Mouse (Mus musculus) lung, postnatal 14 days (tissue): ENCODE data around the gene Popdc3.
A peak's percentile ranks its signal among the peaks of the same experiment; 100 is the strongest.
"Not testable (repeated sequence)": the region's sequence is repeated elsewhere in the genome, so short reads cannot be mapped to it uniquely, and the experiment has no call there.

Experiments
- DNase-seq: peaks from one replicate; pipeline ENCODE4 v3.0.0; 2021

Gene Popdc3

GRCm38 (mm10) chr10:45177798-45178197 lies at the start of gene Popdc3:
TSS of gene Popdc3 (plus strand) at chr10:45178098.
- not testable (repeated sequence) for DNase-seq

GRCm38 (mm10) chr10:45129105-45129504 lies 48.8 kb upstream of the Popdc3 start:
- peak; percentile 26 for DNase-seq

- DNase-seq, result no peak
Observed at GRCm38 (mm10) chr10:45130004-45130403, 47.9 kb upstream of the Popdc3 start.

- peak; percentile 54 for DNase-seq
Observed at GRCm38 (mm10) chr10:45132371-45132770, 45.5 kb upstream of the Popdc3 start.

GRCm38 (mm10) chr10:45136806-45137205 lies 41.1 kb upstream of the Popdc3 start:
- no peak for DNase-seq

- DNase-seq, result no peak
Observed at GRCm38 (mm10) chr10:45139910-45140309, 38.0 kb upstream of the Popdc3 start.

- no peak for DNase-seq
Observed at GRCm38 (mm10) chr10:45140474-45141212, 37.3 kb upstream of the Popdc3 start.

GRCm38 (mm10) chr10:45142359-45142758 lies 35.5 kb upstream of the Popdc3 start:
- no peak for DNase-seq

- DNase-seq, result no peak
Observed at GRCm38 (mm10) chr10:45144038-45144817, 33.7 kb upstream of the Popdc3 start.

- no peak for DNase-seq
Observed at GRCm38 (mm10) chr10:45146821-45147220, 31.1 kb upstream of the Popdc3 start.

- no peak for DNase-seq
Observed at GRCm38 (mm10) chr10:45151137-45151536, 26.8 kb upstream of the Popdc3 start.

- no peak for DNase-seq
Observed at GRCm38 (mm10) chr10:45151771-45152692, 25.9 kb upstream of the Popdc3 start.

GRCm38 (mm10) chr10:45154557-45155060 lies 23.3 kb upstream of the Popdc3 start:
- no peak for DNase-seq

GRCm38 (mm10) chr10:45165851-45166250 lies 12.0 kb upstream of the Popdc3 start:
- no peak for DNase-seq

- no peak for DNase-seq
Observed at GRCm38 (mm10) chr10:45173927-45174326, 4.0 kb upstream of the Popdc3 start.

- DNase-seq, result no peak
Observed at GRCm38 (mm10) chr10:45174345-45174744, 3.6 kb upstream of the Popdc3 start.

- no peak for DNase-seq
Observed at GRCm38 (mm10) chr10:45180677-45181326, 2.9 kb downstream of the Popdc3 start.

GRCm38 (mm10) chr10:45181344-45181743 lies 3.4 kb downstream of the Popdc3 start:
- no peak for DNase-seq

GRCm38 (mm10) chr10:45185457-45185856 lies 7.6 kb downstream of the Popdc3 start:
- DNase-seq, result no peak

- no peak for DNase-seq
Observed at GRCm38 (mm10) chr10:45193330-45194310, 15.7 kb downstream of the Popdc3 start.

- no peak for DNase-seq
Observed at GRCm38 (mm10) chr10:45194531-45194930, 16.6 kb downstream of the Popdc3 start.
